ENCODE assay signal across 12 mouse cellular contexts in the genomic region with DNA sequence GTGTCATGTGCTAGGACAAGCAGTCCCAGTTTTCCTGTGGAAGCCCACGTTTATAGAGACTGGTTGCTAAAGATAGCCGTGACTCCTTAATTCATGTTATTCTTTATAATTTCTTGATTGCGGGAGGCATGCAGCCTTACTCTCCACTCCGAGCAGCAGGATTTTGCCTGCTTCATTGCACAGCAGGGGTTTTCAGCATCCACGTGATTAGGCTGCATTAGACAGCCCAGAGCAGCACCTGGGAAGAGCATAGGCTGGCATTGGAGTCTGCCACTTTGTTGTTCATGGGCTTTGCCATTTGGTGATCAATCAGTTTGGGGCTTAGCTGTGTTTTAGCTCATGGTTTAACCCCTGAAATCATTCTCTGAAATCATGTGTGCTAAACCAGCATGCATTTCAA.
DNase-seq lines count a peak whose midpoint lies in the region; ATAC-seq lines count a peak whose summit lies in the region.
"Had no signal": no experiment of that assay in that cellular context is flagged by ENCODE, and none has a peak within 500 bp of the region (broad histone marks: within the 10 kb centered on the region; RNA-seq: fewer than 3 reads in every experiment).

No protein-coding gene starts in this region.

- no peaks in the 10 kb centered on the region for H3K4me1 ChIP-seq in forebrain, embryonic 12.5 days
- H3K4me1 ChIP-seq in forebrain, embryonic 11.5 days (replicated peaks; ENCODE audit: control insufficient read depth, insufficient read depth, low read length), result peaks cover 4% of the 10 kb centered on the region; the same call in 1 of the 2 replicates
- H3K4me1 ChIP-seq in neural tube, embryonic 14.5 days (ENCODE audit: control insufficient read depth, insufficient read depth, low read length), result no peaks in the 10 kb centered on the region
- H3K4me1 ChIP-seq in hindbrain, embryonic 16.5 days (ENCODE audit: control insufficient read depth, insufficient read depth, low read depth, low read length), result peaks cover 2% of the 10 kb centered on the region; the same call in 1 of the 2 replicates
- H3K4me1 ChIP-seq: limb, embryonic 15.5 days had no signal

- no peak overlapping the region for H3K27ac ChIP-seq in forebrain, embryonic 12.5 days
- H3K27ac ChIP-seq in forebrain, embryonic 11.5 days (ENCODE audit: low read depth, low read length), result no peak overlapping the region
- no peak overlapping the region for H3K27ac ChIP-seq in neural tube, embryonic 14.5 days (ENCODE audit: low read depth, low read length)
- H3K27ac ChIP-seq in hindbrain, embryonic 16.5 days (ENCODE audit: low read depth, low read length), result no peak overlapping the region
- H3K27ac ChIP-seq: limb, embryonic 15.5 days had no signal

- H3K27me3 ChIP-seq in forebrain, embryonic 12.5 days, result no peaks in the 10 kb centered on the region
- H3K27me3 ChIP-seq in forebrain, embryonic 11.5 days (ENCODE audit: control insufficient read depth, insufficient read depth, low read length), result no peaks in the 10 kb centered on the region
- no peaks in the 10 kb centered on the region for H3K27me3 ChIP-seq in neural tube, embryonic 14.5 days (ENCODE audit: control insufficient read depth, insufficient read depth, low read length)
- H3K27me3 ChIP-seq in hindbrain, embryonic 16.5 days (replicated peaks; ENCODE audit: control insufficient read depth, insufficient read depth, low read length), result no peaks in the 10 kb centered on the region
- H3K27me3 ChIP-seq: limb, embryonic 15.5 days had no signal

- H3K9me3 ChIP-seq in forebrain, embryonic 12.5 days, result no peaks in the 10 kb centered on the region
- no peaks in the 10 kb centered on the region for H3K9me3 ChIP-seq in forebrain, embryonic 11.5 days (ENCODE audit: control insufficient read depth, low read length)
- H3K9me3 ChIP-seq in neural tube, embryonic 14.5 days (ENCODE audit: control insufficient read depth, low read length), result no peaks in the 10 kb centered on the region
- H3K9me3 ChIP-seq in hindbrain, embryonic 16.5 days (ENCODE audit: control insufficient read depth, low read length), result no peaks in the 10 kb centered on the region
- H3K9me3 ChIP-seq: limb, embryonic 15.5 days had no signal

- no peaks in the 10 kb centered on the region for H3K36me3 ChIP-seq in forebrain, embryonic 12.5 days (replicated peaks)
- H3K36me3 ChIP-seq in forebrain, embryonic 11.5 days (ENCODE audit: control insufficient read depth, insufficient read depth, low read length), result no peaks in the 10 kb centered on the region
- no peaks in the 10 kb centered on the region for H3K36me3 ChIP-seq in neural tube, embryonic 14.5 days (ENCODE audit: control insufficient read depth, insufficient read depth, low read length)
- no peaks in the 10 kb centered on the region for H3K36me3 ChIP-seq in hindbrain, embryonic 16.5 days (ENCODE audit: control insufficient read depth, insufficient read depth, low read length)
- H3K36me3 ChIP-seq: limb, embryonic 15.5 days had no signal

- 43% methylated on average over 5 of the region's 5 CpGs for WGBS in forebrain, embryonic 12.5 days
- 41% methylated on average over 5 of the region's 5 CpGs for WGBS in forebrain, embryonic 11.5 days
- 38% methylated on average over 5 of the region's 5 CpGs for WGBS in neural tube, embryonic 14.5 days
- 44% methylated on average over 5 of the region's 5 CpGs for WGBS in hindbrain, embryonic 16.5 days

- H3K4me3 ChIP-seq in forebrain, embryonic 12.5 days (replicated peaks), result no peak overlapping the region
- H3K4me3 ChIP-seq in forebrain, embryonic 11.5 days (ENCODE audit: low read depth, low read length), result no peak overlapping the region
- no peak overlapping the region for H3K4me3 ChIP-seq in neural tube, embryonic 14.5 days (ENCODE audit: low read depth, low read length)
- no peak overlapping the region for H3K4me3 ChIP-seq in hindbrain, embryonic 16.5 days (ENCODE audit: low read length)
- H3K4me3 ChIP-seq: limb, embryonic 15.5 days had no signal

- H3K9ac ChIP-seq in forebrain, embryonic 12.5 days, result no peak overlapping the region
- no peak overlapping the region for H3K9ac ChIP-seq in forebrain, embryonic 11.5 days (ENCODE audit: low read length)
- H3K9ac ChIP-seq in neural tube, embryonic 14.5 days (replicated peaks; ENCODE audit: low read depth, low read length), result no peak overlapping the region
- H3K9ac ChIP-seq in hindbrain, embryonic 16.5 days (ENCODE audit: low read depth, low read length), result no peak overlapping the region
- H3K9ac ChIP-seq: limb, embryonic 15.5 days had no signal

- peak; percentile 63; the same call in 1 of the 2 replicates for ATAC-seq in forebrain, embryonic 12.5 days (ENCODE audit: low FRiP score)
- no peak for ATAC-seq in forebrain, embryonic 11.5 days (replicated peaks; ENCODE audit: low FRiP score)
- ATAC-seq in neural tube, embryonic 14.5 days (ENCODE audit: low read depth), result peak; percentile 78; the same call in 1 of the 2 replicates
- peak; percentile 58; the same call in 1 of the 2 replicates for ATAC-seq in hindbrain, embryonic 16.5 days

- DNase-seq in forebrain, embryonic 11.5 days (ENCODE audit: low spot score), result no peak
- DNase-seq in neural tube, embryonic 10.5 days (ENCODE audit: extremely low spot score, low spot score), result no peak
- peak; percentile 27 for DNase-seq in retina, postnatal 1 day
- DNase-seq in ovary, adult 18-20 months (ENCODE audit: low spot score), result no peak
- no peak for DNase-seq in layer of hippocampus, adult 18-20 months (ENCODE audit: low spot score in 2 of 2)
- DNase-seq: adrenal gland, postnatal 14 days; kidney, adult 8-10 months; thymus, postnatal 25 days had no signal

- no peak overlapping the region for H3K4me2 ChIP-seq in forebrain, embryonic 12.5 days
- H3K4me2 ChIP-seq in forebrain, embryonic 11.5 days (ENCODE audit: low read depth, low read length, severe bottlenecking), result no peak overlapping the region
- no peak overlapping the region for H3K4me2 ChIP-seq in neural tube, embryonic 14.5 days (ENCODE audit: low read depth, low read length)
- no peak overlapping the region for H3K4me2 ChIP-seq in hindbrain, embryonic 16.5 days (ENCODE audit: low read length)
- H3K4me2 ChIP-seq: limb, embryonic 15.5 days had no signal
